Mouse (Mus musculus): ENCODE results near the gene Ankle2. TPM values are rescaled to one million over a fixed set of nuclear protein-coding genes. Genes with fewer than 3 reads are reported as not detected.

The Ankle2 gene
- total RNA-seq (2017): 62.3 to 65.9 TPM (median 64.4 TPM) in 3 replicates

DNA sequence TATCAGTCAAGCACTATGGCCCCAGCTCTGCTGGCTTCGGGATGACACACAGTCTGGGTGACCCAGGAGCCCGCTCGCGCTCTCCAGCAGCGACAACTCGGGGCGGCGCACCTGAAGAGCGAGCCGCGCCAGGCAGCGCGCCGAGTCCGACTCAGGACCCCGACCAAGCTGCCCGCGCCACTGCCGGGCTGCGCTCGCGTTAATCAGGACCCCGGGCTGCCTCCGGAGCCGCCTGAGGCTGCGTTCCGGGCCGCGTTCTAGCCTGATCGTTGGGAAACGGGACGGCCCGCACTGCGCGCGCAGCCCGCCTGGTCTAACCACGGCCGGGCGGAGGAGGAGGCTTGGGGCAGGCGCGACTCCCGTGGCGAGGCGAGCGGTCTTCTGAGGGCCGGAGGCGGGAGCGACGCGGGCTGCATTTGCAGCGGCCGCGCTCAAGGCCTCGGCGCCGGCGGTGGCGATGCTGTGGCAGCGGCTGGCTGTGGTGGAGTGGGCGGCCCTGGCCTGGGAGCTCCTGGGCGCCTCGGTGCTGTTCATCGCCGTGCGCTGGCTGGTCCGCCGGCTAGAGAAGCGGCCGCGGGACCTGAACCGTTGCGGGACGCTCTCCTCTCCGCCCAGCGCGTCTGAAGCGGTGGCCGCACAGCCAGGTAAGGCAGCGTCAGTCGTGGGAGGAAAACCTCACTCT, at the start of gene Ankle2:
Gene Ankle2 (plus strand): TSS at position 225 of the 682 bp plus-strand sequence.
- peak; percentile 81 for ATAC-seq (replicated peaks; ENCODE audit: insufficient number of reproducible peaks, low FRiP score, low TSS enrichment, poor library complexity, severe bottlenecking)

- ATAC-seq (replicated peaks; ENCODE audit: insufficient number of reproducible peaks, low FRiP score, low TSS enrichment, poor library complexity, severe bottlenecking): no peak
Measured at GRCm38 (mm10) chr5:110181716-110182115, 49.1 kb upstream of the Ankle2 start.

GRCm38 (mm10) chr5:110203164-110203895, 27.5 kb upstream of the Ankle2 start:
- ATAC-seq (replicated peaks; ENCODE audit: insufficient number of reproducible peaks, low FRiP score, low TSS enrichment, poor library complexity, severe bottlenecking): no peak

GRCm38 (mm10) chr5:110204777-110205176, 26.0 kb upstream of the Ankle2 start:
- ATAC-seq (replicated peaks; ENCODE audit: insufficient number of reproducible peaks, low FRiP score, low TSS enrichment, poor library complexity, severe bottlenecking): no peak

- peak; percentile 93 for ATAC-seq (replicated peaks; ENCODE audit: insufficient number of reproducible peaks, low FRiP score, low TSS enrichment, poor library complexity, severe bottlenecking)
Measured at GRCm38 (mm10) chr5:110211312-110211711, 19.5 kb upstream of the Ankle2 start.

DNA sequence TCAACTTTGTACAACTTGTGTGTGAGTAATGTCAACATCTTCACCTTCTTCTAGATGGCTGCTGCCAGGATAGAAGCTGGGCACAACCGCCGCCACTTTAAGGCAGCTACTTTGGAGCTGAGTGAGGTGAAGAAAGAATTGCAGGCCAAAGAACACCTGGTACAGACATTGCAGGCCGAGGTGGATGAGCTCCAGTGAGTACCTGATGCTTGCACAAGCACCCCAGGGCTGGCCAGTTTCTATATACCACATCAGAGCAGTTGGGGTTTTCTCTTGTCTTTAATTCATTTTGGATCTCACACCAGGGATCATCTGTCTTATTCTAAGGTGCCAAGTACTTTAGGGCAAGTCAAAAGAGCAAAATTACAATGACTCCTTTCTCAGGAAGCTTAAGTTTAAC, 14.0 kb upstream of the Ankle2 start:
- ATAC-seq (replicated peaks; ENCODE audit: insufficient number of reproducible peaks, low FRiP score, low TSS enrichment, poor library complexity, severe bottlenecking): no peak

DNA sequence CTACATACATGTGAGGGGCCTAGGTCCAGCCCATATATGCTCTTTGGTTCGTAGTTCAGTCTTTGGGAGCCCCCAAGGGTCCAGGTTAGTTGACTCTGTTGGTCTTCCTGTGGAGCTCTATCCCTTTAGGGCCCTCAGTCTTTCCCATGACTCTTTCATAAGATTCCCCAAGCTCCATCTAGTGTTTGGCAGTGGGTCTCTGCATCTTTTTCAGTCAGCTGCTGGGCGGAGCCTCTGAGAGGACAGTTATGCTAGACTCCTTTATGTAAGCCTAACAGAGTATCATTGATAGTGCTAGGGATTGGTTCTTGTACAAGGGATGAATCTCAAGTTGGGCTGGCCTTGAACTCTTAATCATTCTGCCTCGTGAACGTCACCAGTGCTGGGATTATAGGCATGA, 10.5 kb upstream of the Ankle2 start:
- no peak for ATAC-seq (replicated peaks; ENCODE audit: insufficient number of reproducible peaks, low FRiP score, low TSS enrichment, poor library complexity, severe bottlenecking)

GRCm38 (mm10) chr5:110222757-110223156, 8.0 kb upstream of the Ankle2 start:
- no peak for ATAC-seq (replicated peaks; ENCODE audit: insufficient number of reproducible peaks, low FRiP score, low TSS enrichment, poor library complexity, severe bottlenecking)

- no peak for ATAC-seq (replicated peaks; ENCODE audit: insufficient number of reproducible peaks, low FRiP score, low TSS enrichment, poor library complexity, severe bottlenecking)
Measured at GRCm38 (mm10) chr5:110225056-110225455, 5.7 kb upstream of the Ankle2 start.

DNA sequence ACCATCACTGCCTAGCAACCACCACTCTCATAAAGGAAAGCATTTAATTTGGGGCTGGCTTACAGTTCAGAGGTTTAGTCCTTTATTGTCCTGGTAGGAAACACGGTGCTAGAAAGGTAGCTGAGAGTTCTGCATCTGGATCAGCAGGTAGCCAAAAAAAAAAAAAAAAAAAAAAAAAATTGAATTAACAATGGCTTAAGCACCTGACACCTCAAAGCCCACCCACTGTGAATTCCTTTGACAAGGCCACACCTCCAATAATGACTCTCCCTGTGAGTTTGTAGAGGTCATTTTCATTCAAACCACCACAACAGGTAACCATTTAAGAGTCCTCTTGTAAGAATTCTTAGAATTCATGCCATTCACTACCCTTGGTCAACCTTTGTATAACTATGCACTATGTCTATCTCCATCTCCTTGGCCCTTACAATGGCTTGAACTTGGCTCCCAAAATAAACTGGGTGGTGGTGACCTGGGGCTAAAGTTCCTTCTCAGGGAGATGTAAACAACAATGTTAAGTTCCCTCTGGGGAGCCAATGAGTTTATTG, 3.4 kb upstream of the Ankle2 start:
- no peak for ATAC-seq (replicated peaks; ENCODE audit: insufficient number of reproducible peaks, low FRiP score, low TSS enrichment, poor library complexity, severe bottlenecking)

DNA sequence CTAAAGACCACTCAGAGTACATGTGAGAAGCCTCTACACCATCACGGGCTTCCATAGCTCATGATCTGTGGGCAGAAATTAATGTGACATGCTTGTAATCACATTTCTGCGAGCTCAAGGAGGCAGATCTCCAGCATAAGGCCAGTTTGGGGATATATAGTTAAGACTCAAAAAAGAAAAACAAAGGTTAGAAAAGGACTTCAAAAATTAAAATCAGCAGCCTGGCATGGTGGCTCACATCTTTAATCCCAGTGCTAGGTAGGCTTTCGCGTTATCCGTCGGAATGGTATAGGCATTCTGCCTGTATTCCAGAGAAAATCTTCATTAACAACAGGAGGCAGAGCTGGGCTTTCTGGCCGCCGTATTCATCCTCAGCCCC, 414 bp upstream of the Ankle2 start:
- no peak for ATAC-seq (replicated peaks; ENCODE audit: insufficient number of reproducible peaks, low FRiP score, low TSS enrichment, poor library complexity, severe bottlenecking)

DNA sequence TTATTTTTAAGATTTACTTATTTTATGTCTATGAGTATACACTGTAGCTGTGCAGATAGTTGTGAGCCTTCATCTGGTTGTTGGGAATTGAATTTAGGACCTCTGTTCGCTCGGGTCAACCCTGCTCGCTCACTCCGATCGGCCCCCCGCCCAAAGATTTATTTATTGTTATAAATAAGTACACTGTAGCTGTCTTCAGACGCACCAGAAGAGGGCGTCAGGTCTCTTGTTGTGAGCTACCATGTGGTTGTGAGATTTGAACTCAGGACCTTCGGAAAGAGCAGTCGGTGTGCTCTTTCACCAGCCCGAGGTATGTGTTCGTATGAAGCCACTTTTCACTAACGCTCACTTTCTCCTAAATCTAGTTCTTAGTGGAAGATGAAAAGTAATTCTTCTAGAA, 834 bp downstream of the Ankle2 start:
- ATAC-seq (replicated peaks; ENCODE audit: insufficient number of reproducible peaks, low FRiP score, low TSS enrichment, poor library complexity, severe bottlenecking): no peak

DNA sequence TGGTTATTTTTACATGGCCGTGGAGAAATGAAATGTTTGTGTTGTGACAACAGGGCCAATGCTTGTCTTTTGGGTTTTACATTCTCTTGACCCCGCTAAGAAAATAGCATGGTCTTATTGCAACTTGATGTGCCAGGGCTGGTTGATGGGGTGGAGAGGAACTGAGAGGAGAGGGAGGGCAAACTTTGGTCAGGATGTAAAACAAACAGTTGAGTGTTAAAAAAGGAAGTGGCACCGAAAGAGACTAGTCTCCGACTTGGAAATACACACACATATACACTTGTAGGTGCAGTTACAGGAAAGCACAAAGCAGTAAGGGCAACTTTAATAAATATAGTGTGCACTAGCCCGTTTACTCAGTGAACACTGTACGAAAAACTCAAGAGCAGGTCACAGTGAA, 1.5 kb downstream of the Ankle2 start:
- peak; percentile 49; the same call in 1 of the 2 replicates for ATAC-seq (replicated peaks; ENCODE audit: insufficient number of reproducible peaks, low FRiP score, low TSS enrichment, poor library complexity, severe bottlenecking)

DNA sequence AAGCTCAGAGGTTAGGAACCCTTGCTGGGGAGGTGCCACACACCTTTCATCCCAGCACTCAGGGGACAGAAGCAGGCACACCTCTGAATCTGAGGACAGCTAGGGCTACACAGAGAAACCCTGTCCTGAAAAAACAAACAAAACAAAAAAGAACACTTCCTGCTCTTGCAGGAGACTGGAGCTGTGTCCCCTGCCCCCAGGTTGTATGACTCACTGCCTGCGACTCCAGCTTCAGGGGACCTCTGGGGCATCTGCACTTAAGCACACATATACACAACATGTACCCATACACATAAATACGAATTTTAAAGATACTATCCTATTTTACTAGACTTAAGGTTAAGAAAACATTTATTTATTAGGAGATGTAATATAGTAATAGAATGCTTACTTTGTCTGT, 13.3 kb downstream of the Ankle2 start:
- ATAC-seq (replicated peaks; ENCODE audit: insufficient number of reproducible peaks, low FRiP score, low TSS enrichment, poor library complexity, severe bottlenecking): no peak

- no peak for ATAC-seq (replicated peaks; ENCODE audit: insufficient number of reproducible peaks, low FRiP score, low TSS enrichment, poor library complexity, severe bottlenecking)
Measured at GRCm38 (mm10) chr5:110266941-110267340, 36.1 kb downstream of the Ankle2 start.

DNA sequence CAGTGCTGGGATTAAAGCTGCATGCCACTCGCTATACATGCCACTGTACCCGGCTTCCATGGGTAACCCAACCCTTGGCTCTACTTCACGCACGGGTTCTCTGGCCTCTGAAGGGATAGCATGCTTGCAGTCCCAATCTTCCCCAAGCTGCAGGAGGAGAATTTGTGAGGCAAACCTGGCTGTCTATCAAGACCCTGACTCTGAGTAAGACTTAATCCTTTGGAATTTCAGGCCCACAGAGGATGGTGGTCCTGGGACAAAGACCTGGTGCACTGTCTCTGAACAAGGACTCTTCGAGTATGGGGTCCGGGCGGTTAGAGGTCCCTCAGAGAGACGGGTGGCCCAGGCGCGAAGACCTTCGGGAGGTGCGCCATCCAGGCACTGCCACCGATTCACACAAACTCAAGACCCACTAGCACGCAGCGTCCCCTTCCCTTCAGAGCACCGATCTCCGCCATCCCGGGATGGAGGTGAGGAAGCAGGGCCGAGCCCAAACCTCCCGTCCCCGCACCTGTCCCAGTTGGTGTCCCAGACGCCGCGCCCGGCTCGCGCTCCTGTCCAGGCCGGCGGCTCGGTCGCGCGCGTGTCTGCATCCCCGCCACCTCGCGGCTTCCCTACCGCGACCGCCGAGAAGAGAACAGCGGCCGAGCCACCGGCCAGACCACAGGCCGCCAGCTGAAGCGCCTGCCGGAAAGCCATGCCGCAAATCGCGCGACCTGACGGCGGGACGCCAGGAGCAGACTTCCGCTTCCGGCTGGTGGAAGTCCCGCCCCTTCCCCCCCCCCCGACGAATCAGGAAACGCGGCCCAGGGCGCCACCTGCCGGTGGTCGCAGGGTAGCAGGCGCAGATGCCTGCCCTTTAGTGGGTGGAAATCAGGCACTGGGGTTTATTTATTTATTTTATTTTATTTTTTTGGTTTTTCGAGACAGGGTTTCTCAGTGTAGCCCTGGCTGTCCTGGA, 38.6 kb downstream of the Ankle2 start, which contains the start of gene Pgam5:
Gene Pgam5 (minus strand): TSS at position 773 of the 961 bp plus-strand sequence.
- peak; percentile 71 for ATAC-seq (replicated peaks; ENCODE audit: insufficient number of reproducible peaks, low FRiP score, low TSS enrichment, poor library complexity, severe bottlenecking)

DNA sequence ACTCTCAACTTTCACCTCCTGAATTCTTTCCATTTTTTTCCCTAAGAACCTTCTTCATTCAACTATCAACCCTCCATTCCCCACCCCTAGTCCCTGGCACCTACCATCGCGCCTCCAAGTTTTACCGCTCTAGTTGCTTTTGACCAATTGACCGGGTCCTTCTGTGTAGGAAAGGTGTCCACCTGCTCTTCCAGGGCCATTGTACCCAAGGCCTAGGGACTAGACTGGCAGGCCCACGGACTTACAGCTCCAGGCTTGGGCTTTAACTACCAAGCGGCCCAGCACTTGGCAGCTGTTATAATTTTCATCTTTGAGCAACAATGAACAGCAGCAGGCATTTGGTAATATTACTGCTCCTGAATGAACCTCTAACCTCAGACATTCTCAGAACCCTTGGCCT, 39.4 kb downstream of the Ankle2 start:
- no peak for ATAC-seq (replicated peaks; ENCODE audit: insufficient number of reproducible peaks, low FRiP score, low TSS enrichment, poor library complexity, severe bottlenecking)

DNA sequence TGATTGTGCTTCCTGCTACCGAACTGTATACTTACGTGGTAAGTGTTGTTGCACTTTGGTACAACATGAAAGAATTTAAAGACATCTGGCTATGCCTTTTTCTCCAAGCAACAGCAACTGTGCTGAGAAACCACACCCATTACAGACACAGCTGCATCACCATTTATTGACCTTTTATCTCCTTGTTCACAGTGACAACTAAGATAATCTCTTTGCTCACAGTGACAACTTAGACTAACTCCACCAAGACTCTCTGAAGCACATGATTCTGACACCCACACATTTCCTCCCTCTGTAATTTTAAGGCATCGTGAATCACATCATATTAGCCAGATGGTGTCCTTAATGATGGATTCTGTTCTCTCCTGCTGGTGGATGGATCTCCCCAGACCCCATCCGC, 43.3 kb downstream of the Ankle2 start:
- no peak for ATAC-seq (replicated peaks; ENCODE audit: insufficient number of reproducible peaks, low FRiP score, low TSS enrichment, poor library complexity, severe bottlenecking)

GRCm38 (mm10) chr5:110274846-110275245, 44.0 kb downstream of the Ankle2 start:
- ATAC-seq (replicated peaks; ENCODE audit: insufficient number of reproducible peaks, low FRiP score, low TSS enrichment, poor library complexity, severe bottlenecking): no peak

Data from monocyte, adult 5-6 weeks (primary cell).